Mouse (Mus musculus): ENCODE data around the gene Ift57. TPM values are rescaled to one million over a fixed set of nuclear protein-coding genes. Genes with fewer than 3 reads are reported as not detected.
A peak's percentile ranks its signal among the peaks of the same experiment; 100 is the strongest.

The Ift57 gene
- polyA plus RNA-seq, 1 experiment from 2014 or later, result 30.7 TPM

DNA sequence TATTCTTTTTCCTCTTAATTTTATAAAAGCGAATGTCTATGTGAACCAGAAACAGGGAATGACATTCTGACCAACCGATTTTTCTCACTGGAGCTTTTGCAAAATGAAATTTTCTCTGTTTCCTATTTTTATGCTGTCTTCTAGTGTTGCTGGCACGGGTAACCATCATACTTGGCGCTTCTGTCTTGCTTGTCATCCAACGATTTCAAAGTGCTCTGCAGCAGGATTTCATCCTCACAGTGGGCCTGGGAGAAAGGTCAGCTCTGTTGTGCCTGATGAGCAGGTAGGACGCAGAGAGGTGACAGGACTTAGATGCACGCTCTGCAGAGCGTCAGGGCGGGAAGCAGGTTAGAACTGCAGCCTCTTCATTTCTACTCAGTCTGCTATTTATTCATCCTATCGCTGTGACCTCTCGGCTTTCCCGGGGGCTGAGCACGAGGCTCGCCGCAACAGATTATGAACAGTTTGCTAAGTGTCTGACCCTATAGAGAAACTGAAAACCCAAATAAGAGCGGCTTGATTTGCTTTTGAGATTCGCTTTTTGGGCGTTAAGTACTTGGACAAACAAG is 108.9 kb downstream of the Ift57 start:
- Histone ChIP-seq H3K27ac (no peak overlapping the region), H3K9ac (replicated peaks) (no peak overlapping the region), H3K27me3 (peaks cover 3% of the 10 kb centered on the region; the same call in 1 of the 2 replicates), H3K4me1 (replicated peaks) (peaks cover 14% of the 10 kb centered on the region), H3K36me3 (no peaks in the 10 kb centered on the region), H3K9me3 (no peaks in the 10 kb centered on the region), H3K4me2 (no peak overlapping the region), H3K4me3 (replicated peaks) (no peak overlapping the region)
- WGBS, result 87% methylated on average over 18 of the region's 18 CpGs
- no peak for ATAC-seq (ENCODE audit: insufficient number of reproducible peaks, insufficient read depth, low FRiP score, low TSS enrichment, low read depth)

DNA sequence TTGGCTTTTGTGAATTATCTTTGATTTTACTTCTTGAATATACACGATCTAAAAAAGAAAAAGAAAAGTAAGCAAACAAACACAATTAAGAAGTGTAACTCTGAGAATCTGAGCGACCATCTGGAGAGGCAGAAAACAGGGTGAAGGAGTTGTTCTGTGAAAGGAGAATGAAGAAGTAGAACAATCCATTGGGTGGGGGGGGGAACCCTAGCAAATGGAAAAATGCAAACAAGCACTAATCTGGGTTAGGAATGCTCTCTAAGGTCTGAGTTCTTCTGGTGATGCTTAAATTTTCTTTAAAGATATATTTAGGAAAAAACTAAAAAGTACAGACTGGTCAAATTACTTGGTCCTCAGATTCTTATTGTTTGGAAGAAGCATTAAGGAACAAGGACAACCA is 112.9 kb downstream of the Ift57 start:
- H3K27ac ChIP-seq, result no peak overlapping the region
- 84% methylated on average over 2 of the region's 2 CpGs for WGBS
- peaks cover 11% of the 10 kb centered on the region; the same call in 1 of the 2 replicates for H3K4me1 ChIP-seq (replicated peaks)
- H3K9ac ChIP-seq (replicated peaks), result no peak overlapping the region
- no peaks in the 10 kb centered on the region for H3K36me3 ChIP-seq
- no peaks in the 10 kb centered on the region for H3K9me3 ChIP-seq
- no peak overlapping the region for H3K4me2 ChIP-seq
- H3K4me3 ChIP-seq (replicated peaks), result no peak overlapping the region
- no peaks in the 10 kb centered on the region for H3K27me3 ChIP-seq
- ATAC-seq (ENCODE audit: insufficient number of reproducible peaks, insufficient read depth, low FRiP score, low TSS enrichment, low read depth), result no peak

DNA sequence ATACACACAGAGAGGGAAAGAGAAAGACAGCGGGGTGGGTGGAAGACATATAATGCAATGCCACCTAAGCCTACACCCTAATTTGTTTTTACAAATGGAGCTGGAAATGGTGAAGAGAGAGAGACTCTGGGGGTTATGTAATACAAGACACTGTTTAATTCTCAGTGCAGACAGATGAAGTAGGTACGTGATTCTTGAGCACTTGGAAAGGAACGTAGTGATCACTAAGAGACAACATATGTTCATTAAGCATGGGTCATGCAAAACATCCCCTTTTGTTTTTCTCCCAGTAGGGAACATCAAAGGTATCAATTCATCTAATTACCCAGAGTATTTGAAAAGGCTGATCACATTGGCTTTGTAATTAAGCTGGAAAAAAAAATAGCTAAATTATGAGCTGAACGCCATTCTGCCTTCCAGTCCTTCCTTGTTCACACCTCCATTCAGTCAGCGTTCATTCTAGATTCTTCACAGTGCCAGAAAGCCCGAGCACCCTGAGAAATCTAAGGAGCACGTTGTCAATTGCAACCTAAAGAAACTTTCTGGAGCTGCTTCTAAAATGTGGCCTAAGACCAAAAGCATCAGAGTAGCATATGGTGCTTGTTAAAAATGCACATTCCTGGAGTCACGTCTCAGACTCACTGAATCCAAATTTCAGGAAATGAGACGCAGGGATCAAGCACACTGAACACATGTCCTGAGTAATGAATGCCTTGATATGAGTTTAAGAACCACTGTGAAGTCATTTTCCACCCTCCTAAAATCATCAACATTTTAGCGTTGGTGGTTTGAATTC is 114.0 kb downstream of the Ift57 start:
- Histone ChIP-seq H3K4me2 (no peak overlapping the region), H3K9me3 (no peaks in the 10 kb centered on the region), H3K9ac (replicated peaks) (no peak overlapping the region), H3K27ac (no peak overlapping the region), H3K27me3 (no peaks in the 10 kb centered on the region), H3K4me3 (replicated peaks) (no peak overlapping the region), H3K36me3 (no peaks in the 10 kb centered on the region), H3K4me1 (replicated peaks) (peaks cover 11% of the 10 kb centered on the region; the same call in 1 of the 2 replicates)
- ATAC-seq (ENCODE audit: insufficient number of reproducible peaks, insufficient read depth, low FRiP score, low TSS enrichment, low read depth), result 0 out of 2 replicates have a peak, but pooled peaks have one; percentile 64
- WGBS, result 29% methylated on average over 10 of the region's 10 CpGs

DNA sequence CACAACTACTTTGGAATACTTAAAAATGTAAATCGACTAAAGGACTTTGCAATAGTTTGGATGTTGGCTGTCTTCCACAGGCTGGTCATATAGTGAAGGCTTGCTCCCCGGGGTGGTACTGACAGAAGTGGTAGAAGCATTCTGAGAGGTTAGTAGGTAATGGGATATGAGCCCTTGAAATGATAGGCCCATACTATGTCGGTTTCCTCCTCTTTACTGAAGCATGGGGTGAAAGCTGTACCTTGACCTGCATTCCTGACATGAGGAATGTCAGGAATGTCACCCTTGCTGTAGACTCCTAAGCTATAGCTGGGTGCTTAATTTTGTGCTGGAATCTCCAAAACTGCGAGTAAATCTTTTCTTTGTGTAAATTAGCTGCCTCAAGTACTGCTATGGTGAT is 115.4 kb downstream of the Ift57 start:
- Histone ChIP-seq H3K27ac (no peak overlapping the region), H3K4me2 (no peak overlapping the region), H3K9ac (replicated peaks) (no peak overlapping the region), H3K4me1 (replicated peaks) (peaks cover 11% of the 10 kb centered on the region; the same call in 1 of the 2 replicates), H3K4me3 (replicated peaks) (no peak overlapping the region), H3K9me3 (no peaks in the 10 kb centered on the region), H3K36me3 (no peaks in the 10 kb centered on the region), H3K27me3 (no peaks in the 10 kb centered on the region)
- WGBS, result 66% methylated on average over 4 of the region's 4 CpGs
- ATAC-seq (ENCODE audit: insufficient number of reproducible peaks, insufficient read depth, low FRiP score, low TSS enrichment, low read depth), result no peak

Other genes starting within 250 kb of the Ift57 start
- gene Cd47, start 101.3 kb downstream of the Ift57 start, polyA plus RNA-seq (2016; fragmentation: Nextera tagmentation; extraction: Ambion mirVana), result 40.0 TPM in 2 replicates